Mouse (Mus musculus): ENCODE results near the gene Osbpl11.
"Not testable (repeated sequence)": the region's sequence is repeated elsewhere in the genome, so short reads cannot be mapped to it uniquely, and the experiment has no call there.

The Osbpl11 gene

GRCm38 (mm10) chr16:33184901-33185260 is at the start of gene Osbpl11:
Gene Osbpl11, plus strand, starts transcription at chr16:33185071.
- peak; percentile 96 for DNase-seq

- DNase-seq: peak; percentile 33
These were observed 49.7 kb upstream of the Osbpl11 start for GRCm38 (mm10) chr16:33135167-33135566.

- DNase-seq: not testable (repeated sequence)
These were observed 45.8 kb upstream of the Osbpl11 start for GRCm38 (mm10) chr16:33139061-33139460.

GRCm38 (mm10) chr16:33141758-33142280 is 43.1 kb upstream of the Osbpl11 start:
- DNase-seq: no peak

GRCm38 (mm10) chr16:33143452-33143851 is 41.4 kb upstream of the Osbpl11 start:
- no peak for DNase-seq

GRCm38 (mm10) chr16:33146185-33146584 is 38.7 kb upstream of the Osbpl11 start:
- DNase-seq: no peak

GRCm38 (mm10) chr16:33148135-33148534 is 36.7 kb upstream of the Osbpl11 start:
- no peak for DNase-seq

- DNase-seq: not testable (repeated sequence)
These were observed 34.0 kb upstream of the Osbpl11 start for GRCm38 (mm10) chr16:33150875-33151274.

GRCm38 (mm10) chr16:33151558-33151957 is 33.3 kb upstream of the Osbpl11 start:
- no peak for DNase-seq

- DNase-seq: peak; percentile 60
These were observed 29.9 kb upstream of the Osbpl11 start for GRCm38 (mm10) chr16:33154992-33155391.

GRCm38 (mm10) chr16:33158006-33158405 is 26.9 kb upstream of the Osbpl11 start:
- no peak for DNase-seq

- DNase-seq: no peak
These were observed 26.2 kb upstream of the Osbpl11 start for GRCm38 (mm10) chr16:33158590-33159071.

- DNase-seq: no peak
These were observed 25.5 kb upstream of the Osbpl11 start for GRCm38 (mm10) chr16:33159363-33159762.

GRCm38 (mm10) chr16:33163330-33164090 is 21.4 kb upstream of the Osbpl11 start:
- DNase-seq: no peak

GRCm38 (mm10) chr16:33166284-33166683 is 18.6 kb upstream of the Osbpl11 start:
- DNase-seq: peak; percentile 65

- peak; percentile 45 for DNase-seq
These were observed 17.3 kb upstream of the Osbpl11 start for GRCm38 (mm10) chr16:33167537-33167936.

GRCm38 (mm10) chr16:33169471-33170034 is 15.3 kb upstream of the Osbpl11 start:
- no peak for DNase-seq

GRCm38 (mm10) chr16:33170716-33171587 is 13.9 kb upstream of the Osbpl11 start:
- no peak for DNase-seq

- DNase-seq: no peak
These were observed 13.1 kb upstream of the Osbpl11 start for GRCm38 (mm10) chr16:33171800-33172199.

GRCm38 (mm10) chr16:33173151-33173550 is 11.7 kb upstream of the Osbpl11 start:
- no peak for DNase-seq

GRCm38 (mm10) chr16:33174695-33175094 is 10.2 kb upstream of the Osbpl11 start:
- DNase-seq: no peak

GRCm38 (mm10) chr16:33176831-33177230 is 8.0 kb upstream of the Osbpl11 start:
- DNase-seq: not testable (repeated sequence)

GRCm38 (mm10) chr16:33177722-33178121 is 7.1 kb upstream of the Osbpl11 start:
- no peak for DNase-seq
